Mouse (Mus musculus) lung, postnatal 0 days (tissue): ENCODE measurements at regions not wholly inside any gene's neighbourhood (a gene's known extent, or its start where the extent isn't known, plus 50 kb on each side); places are given as distances from the start of the nearest gene placed in this dataset.

Experiments
- ATAC-seq: fragments of 200-750 bp; cut with Nextera tagmentation; 2 replicates; pipeline ENCODE4 v1.8.0; 2017; ENCODE audit warnings: moderate library complexity
- DNase-seq: peaks from one replicate; pipeline ENCODE4 v3.0.0-alpha.2; 2016; ENCODE audit warnings: low spot score
- H3K27ac ChIP-seq: fragments of 300-500 bp; sonication (generic); 2 replicates; pipeline ENCODE4 v1.5.1; 2014; ENCODE audit warnings: antibody characterized with exemption, mild to moderate bottlenecking, low read length, mixed read lengths
- H3K27me3 ChIP-seq: fragments of 300-500 bp; sonication (generic); replicated peaks from 2 replicates; pipeline ENCODE4 v1.6.1; 2014; ENCODE audit warnings: low read length, mixed read lengths; ENCODE audit not compliant: insufficient read depth
- H3K36me3 ChIP-seq: fragments of 300-500 bp; sonication (generic); 2 replicates; pipeline ENCODE4 v1.6.1; 2014; ENCODE audit warnings: low read length, mixed read lengths; ENCODE audit not compliant: insufficient read depth
- H3K4me1 ChIP-seq: fragments of 300-500 bp; sonication (generic); 2 replicates; pipeline ENCODE4 v1.6.1; 2014; ENCODE audit warnings: antibody characterized with exemption, low read depth, low read length, mixed read lengths; ENCODE audit not compliant: insufficient read depth
- H3K4me2 ChIP-seq: fragments of 300-500 bp; sonication (generic); replicated peaks from 2 replicates; pipeline ENCODE4 v1.6.1; 2014; ENCODE audit warnings: low read depth, mild to moderate bottlenecking, low read length, moderate library complexity, mixed read lengths
- H3K4me3 ChIP-seq: fragments of 300-500 bp; sonication (generic); 2 replicates; pipeline ENCODE4 v1.5.1; 2014; ENCODE audit warnings: low read depth, low read length
- H3K9ac ChIP-seq: fragments of 300-500 bp; sonication (generic); replicated peaks from 2 replicates; pipeline ENCODE4 v1.6.1; 2014; ENCODE audit warnings: low read depth, mild to moderate bottlenecking
- H3K9me3 ChIP-seq: fragments of 300-500 bp; sonication (generic); 2 replicates; pipeline ENCODE4 v1.6.1; 2016; ENCODE audit warnings: low read length, mixed read lengths
- CTCF ChIP-seq: IDR thresholded peaks from 2 replicates; pipeline ENCODE4 v1.5.1; 2016; ENCODE audit warnings: antibody characterized with exemption, mild to moderate bottlenecking
- EP300 ChIP-seq: IDR thresholded peaks from 2 replicates; pipeline ENCODE4 v1.6.1; 2016; ENCODE audit warnings: antibody characterized with exemption, mild to moderate bottlenecking, control low read depth
- WGBS: fragments of 180-500 bp; shearing (Covaris S2); extraction: QIAGEN DNeasy Blood & Tissue Kit; methylation state at CpG from one replicate; pipeline ENCODE4 v1.1.7; 2014; 5-methylcytosine and 5-hydroxymethylcytosine counted together

DNA sequence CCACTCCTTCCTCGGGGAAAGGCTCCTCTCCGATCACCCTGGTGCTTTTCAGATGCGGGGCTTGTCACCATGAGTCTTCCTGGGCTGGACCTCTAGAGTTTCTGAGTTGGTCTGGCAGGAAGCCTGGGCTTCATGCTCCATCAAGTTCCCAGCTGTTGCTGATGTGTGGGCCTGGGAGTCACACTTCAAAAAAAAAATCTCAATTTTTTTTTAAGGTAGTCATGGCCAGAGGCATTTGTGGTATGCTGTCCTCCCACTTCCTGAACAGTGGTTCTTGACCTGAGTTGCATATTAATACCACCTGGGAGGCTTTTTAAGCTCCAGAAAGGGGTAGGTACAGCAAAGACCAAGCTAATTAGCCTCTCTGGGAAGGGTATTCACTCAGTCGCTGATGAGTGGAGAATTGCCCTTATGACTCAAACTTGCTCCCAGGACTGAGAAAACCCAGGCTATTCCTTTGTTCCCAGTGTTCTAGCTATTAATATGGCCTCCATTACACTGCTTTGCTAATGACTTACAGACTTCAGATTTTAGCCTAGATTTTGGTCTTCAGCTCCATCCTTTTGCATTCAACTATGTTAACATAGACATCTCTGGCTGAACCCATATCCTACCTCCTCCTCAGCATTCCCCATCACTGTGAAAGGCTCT is 52.1 kb upstream of the St8sia2 start:
- Histone ChIP-seq H3K4me2 (no peak overlapping the region), H3K9me3 (no peaks in the 10 kb centered on the region), H3K4me3 (no peak overlapping the region), H3K27ac (no peak overlapping the region), H3K4me1 (no peaks in the 10 kb centered on the region), H3K27me3 (no peaks in the 10 kb centered on the region), H3K9ac (no peak overlapping the region), H3K36me3 (no peaks in the 10 kb centered on the region)
- ATAC-seq (peak; percentile 23; the same call in 1 of the 2 replicates), DNase-seq (peak; percentile 52)
- TF ChIP-seq CTCF (no peak), EP300 (no peak)
- 23% methylated on average over 4 of the region's 4 CpGs for WGBS
